Mouse (Mus musculus) liver, postnatal 0 days (tissue): Measurements from ENCODE around the gene Kcna3.

Experiments
- CTCF ChIP-seq: sonication (generic); IDR thresholded peaks from 2 replicates; pipeline ENCODE4 v1.5.1; 2016; ENCODE audit warnings: antibody characterized with exemption, low read depth
- EP300 ChIP-seq: IDR thresholded peaks from 2 replicates; pipeline ENCODE4 v1.6.1; 2016; ENCODE audit warnings: antibody characterized with exemption, low read depth, mild to moderate bottlenecking

- TF ChIP-seq CTCF (no peak), EP300 (no peak)
Measured at GRCm38 (mm10) chr3:106996186-106996585, 39.8 kb upstream of the Kcna3 start.
